Mouse (Mus musculus) midbrain, embryonic 15.5 days (tissue): ENCODE data around the gene Mab21l3. TPM values are rescaled to one million over a fixed set of nuclear protein-coding genes. Genes with fewer than 3 reads are reported as not detected.

Experiments
- ATAC-seq: fragments of 200-750 bp; cut with Nextera tagmentation; replicated peaks from 2 replicates; pipeline ENCODE4 v1.8.0; 2017; ENCODE audit warnings: moderate TSS enrichment
- H3K27ac ChIP-seq: fragments of 300-500 bp; sonication (generic); 2 replicates; pipeline ENCODE4 v1.5.1; 2015; ENCODE audit warnings: mild to moderate bottlenecking, inconsistent platforms
- H3K27me3 ChIP-seq: fragments of 300-500 bp; sonication (generic); replicated peaks from 2 replicates; pipeline ENCODE4 v1.6.1; 2015; ENCODE audit warnings: inconsistent platforms
- H3K36me3 ChIP-seq: fragments of 300-500 bp; sonication (generic); replicated peaks from 2 replicates; pipeline ENCODE4 v1.6.1; 2015; ENCODE audit warnings: inconsistent platforms
- H3K4me1 ChIP-seq: fragments of 300-500 bp; sonication (generic); 2 replicates; pipeline ENCODE4 v1.6.1; 2015; ENCODE audit warnings: inconsistent platforms
- H3K4me2 ChIP-seq: fragments of 300-500 bp; sonication (generic); 2 replicates; pipeline ENCODE4 v1.6.1; 2015; ENCODE audit warnings: inconsistent platforms, mild to moderate bottlenecking, moderate library complexity
- H3K4me3 ChIP-seq: fragments of 300-500 bp; sonication (generic); 2 replicates; pipeline ENCODE4 v1.5.1; 2015; ENCODE audit warnings: mild to moderate bottlenecking, inconsistent platforms
- H3K9ac ChIP-seq: fragments of 300-500 bp; sonication (generic); 2 replicates; pipeline ENCODE4 v1.6.1; 2015; ENCODE audit warnings: mild to moderate bottlenecking, inconsistent platforms
- H3K9me3 ChIP-seq: fragments of 300-500 bp; sonication (generic); 2 replicates; pipeline ENCODE4 v1.6.1; 2016; ENCODE audit warnings: inconsistent platforms
- WGBS: fragments of 180-500 bp; shearing (Covaris S2); methylation state at CpG from one replicate; pipeline ENCODE4 v1.1.7; 2015; ENCODE audit warnings: mixed read lengths; 5-methylcytosine and 5-hydroxymethylcytosine counted together
- polyA plus RNA-seq: library from polyadenylated mRNA; unstranded; fragments of >200 nt; fragmentation: Nextera tagmentation; extraction: Ambion mirVana; gene quantifications from 2 replicates; pipeline ENCODE4 v1.2.1, GENCODE M21; 2015

The Mab21l3 gene
- polyA plus RNA-seq, 1 experiment from 2014 or later: 0.21 TPM

DNA sequence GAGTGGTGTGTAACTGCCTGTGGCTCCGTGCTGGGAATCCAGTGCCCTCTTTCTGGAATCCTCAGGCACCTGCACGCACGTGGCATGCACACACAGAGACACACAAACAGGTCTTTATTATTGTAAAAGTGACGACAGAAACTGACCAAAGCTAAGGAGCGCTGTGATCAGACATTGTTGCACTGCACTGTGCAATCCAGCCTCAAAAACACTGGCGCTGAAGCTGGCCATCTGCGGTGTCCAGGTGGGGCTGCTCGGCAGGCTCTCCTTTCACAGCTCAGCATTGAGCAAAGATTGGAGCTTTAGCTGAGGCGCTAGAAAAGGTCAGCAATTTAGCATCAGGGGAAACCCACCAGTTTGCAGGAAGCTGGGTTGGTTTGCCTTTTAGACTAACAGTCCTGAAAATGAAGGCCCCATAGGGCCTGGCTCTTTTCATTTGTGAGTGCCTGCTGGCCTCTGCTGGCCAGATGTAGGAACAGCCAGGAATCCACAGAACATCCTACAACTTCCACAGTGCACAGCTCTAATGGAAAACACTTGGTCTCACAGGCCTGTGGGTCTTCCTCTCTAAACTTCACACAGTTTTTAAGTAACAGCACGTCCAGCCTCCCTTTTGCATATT, 36.3 kb downstream of the Mab21l3 start:
- Histone ChIP-seq H3K4me2 (no peak overlapping the region), H3K9ac (no peak overlapping the region), H3K27me3 (no peaks in the 10 kb centered on the region), H3K36me3 (no peaks in the 10 kb centered on the region), H3K4me1 (no peaks in the 10 kb centered on the region), H3K4me3 (no peak overlapping the region), H3K27ac (peak overlapping the region; percentile 39; the same call in 1 of the 2 replicates), H3K9me3 (no peaks in the 10 kb centered on the region)
- 61% methylated on average over 10 of the region's 10 CpGs for WGBS
- ATAC-seq: peak; percentile 94

DNA sequence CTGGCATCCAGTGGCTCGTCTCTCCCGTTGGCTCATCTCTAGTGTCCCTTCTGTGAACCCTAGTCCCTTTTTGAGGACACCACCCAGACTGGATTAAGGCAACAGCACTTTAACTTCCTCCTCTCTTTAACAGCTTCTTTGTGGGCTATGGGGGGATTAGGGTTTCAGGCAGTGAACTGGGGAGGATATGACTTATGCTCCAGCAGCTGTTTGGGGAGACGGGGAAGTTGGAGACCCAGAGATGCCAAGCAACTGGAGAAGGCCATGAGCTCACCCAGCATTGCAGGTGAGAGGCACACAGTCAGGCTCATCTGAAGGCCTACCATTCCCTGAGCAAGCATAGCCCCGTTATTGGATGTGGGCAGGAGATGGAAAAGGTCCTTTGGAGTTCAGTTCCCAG, 36.8 kb downstream of the Mab21l3 start:
- WGBS: 75% methylated on average over 4 of the region's 4 CpGs
- H3K9me3 ChIP-seq: no peaks in the 10 kb centered on the region
- ATAC-seq: no peak

DNA sequence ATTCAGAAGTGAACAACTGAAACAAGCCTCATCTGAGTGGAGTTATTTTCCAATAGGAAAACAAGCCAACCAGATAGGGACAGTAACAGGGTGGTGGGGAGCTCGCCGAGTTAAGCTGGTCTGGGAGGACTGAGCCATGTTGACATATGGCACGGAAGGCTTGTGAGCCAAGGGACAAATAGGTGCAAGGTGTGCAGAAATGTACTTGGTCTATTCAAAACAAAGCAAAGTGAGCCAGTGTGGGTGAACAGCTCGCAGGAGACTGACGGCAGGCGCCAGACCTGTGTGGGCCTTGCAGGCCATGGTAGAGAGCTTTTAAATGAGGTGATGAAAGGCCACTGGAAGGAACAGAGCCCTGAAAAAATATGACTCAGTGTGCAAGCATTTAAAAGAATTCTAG, 41.1 kb downstream of the Mab21l3 start:
- Histone ChIP-seq H3K4me1 (peaks cover 21% of the 10 kb centered on the region), H3K9ac (no peak overlapping the region), H3K27ac (no peak overlapping the region), H3K4me3 (no peak overlapping the region), H3K27me3 (no peaks in the 10 kb centered on the region), H3K9me3 (no peaks in the 10 kb centered on the region), H3K36me3 (no peaks in the 10 kb centered on the region), H3K4me2 (no peak overlapping the region)
- 89% methylated on average over 6 of the region's 6 CpGs for WGBS
- ATAC-seq: no peak

More for the DNA sequence above, 36.8 kb downstream of the Mab21l3 start:
- Histone ChIP-seq H3K4me2 (no peak overlapping the region), H3K27ac (no peak overlapping the region), H3K9ac (no peak overlapping the region), H3K4me3 (no peak overlapping the region), H3K4me1 (0 out of 2 replicates have a peak, but pooled peaks cover 2% of the 10 kb centered on the region), H3K27me3 (no peaks in the 10 kb centered on the region), H3K36me3 (no peaks in the 10 kb centered on the region)

DNA sequence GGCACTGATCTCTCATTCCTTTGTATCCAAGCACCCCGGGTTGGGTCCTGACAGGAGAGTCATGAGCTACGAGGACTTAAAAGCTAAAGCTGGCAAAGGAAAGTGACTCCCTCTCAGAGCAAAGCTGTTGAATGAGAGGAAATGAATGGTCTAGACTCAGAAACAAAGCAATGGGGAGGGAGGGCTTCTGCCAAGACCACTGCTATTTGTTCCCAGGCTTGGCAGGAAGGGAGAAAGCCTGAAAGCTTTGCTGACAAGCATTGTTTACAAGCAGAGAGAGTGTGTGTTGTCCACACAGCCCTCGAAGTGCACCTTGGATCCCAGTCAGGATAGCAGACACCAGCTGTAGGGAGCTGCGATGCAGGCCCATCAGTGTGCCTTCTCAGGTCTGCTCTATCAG, 41.8 kb downstream of the Mab21l3 start:
- Histone ChIP-seq H3K27ac (no peak overlapping the region), H3K36me3 (no peaks in the 10 kb centered on the region), H3K9ac (no peak overlapping the region), H3K9me3 (no peaks in the 10 kb centered on the region), H3K4me2 (no peak overlapping the region), H3K4me3 (no peak overlapping the region), H3K4me1 (peaks cover 21% of the 10 kb centered on the region), H3K27me3 (no peaks in the 10 kb centered on the region)
- WGBS: 35% methylated on average over 4 of the region's 4 CpGs
- peak; percentile 48; the same call in 1 of the 2 replicates for ATAC-seq

DNA sequence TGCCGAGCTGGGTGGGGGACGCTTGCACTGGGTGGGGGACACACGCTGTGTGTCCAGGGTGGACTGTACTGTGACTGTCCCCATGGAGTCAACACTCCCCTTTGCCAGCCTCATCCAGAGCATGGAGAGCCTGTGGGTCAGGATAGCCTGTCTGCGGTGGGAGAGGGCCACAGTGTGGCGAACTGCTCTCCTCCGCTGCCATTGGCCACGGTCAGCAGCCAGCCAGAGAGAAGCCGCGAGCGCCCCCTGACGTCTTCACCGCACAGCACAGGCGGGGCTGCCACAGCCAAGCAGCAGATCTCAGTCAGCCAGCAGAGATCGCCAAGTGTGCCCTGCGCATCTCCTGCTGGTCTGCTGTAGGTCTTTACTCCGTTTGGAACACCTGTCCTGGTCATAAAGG, 42.6 kb downstream of the Mab21l3 start:
- peak; percentile 90 for ATAC-seq
- Histone ChIP-seq H3K27me3 (no peaks in the 10 kb centered on the region), H3K27ac (peak overlapping the region; percentile 43; the same call in 1 of the 2 replicates), H3K4me2 (peak overlapping the region; percentile 10; the same call in 1 of the 2 replicates), H3K4me3 (no peak overlapping the region), H3K36me3 (no peaks in the 10 kb centered on the region), H3K4me1 (peaks cover 21% of the 10 kb centered on the region), H3K9ac (no peak overlapping the region), H3K9me3 (no peaks in the 10 kb centered on the region)
- WGBS: 7% methylated on average over 16 of the region's 16 CpGs

DNA sequence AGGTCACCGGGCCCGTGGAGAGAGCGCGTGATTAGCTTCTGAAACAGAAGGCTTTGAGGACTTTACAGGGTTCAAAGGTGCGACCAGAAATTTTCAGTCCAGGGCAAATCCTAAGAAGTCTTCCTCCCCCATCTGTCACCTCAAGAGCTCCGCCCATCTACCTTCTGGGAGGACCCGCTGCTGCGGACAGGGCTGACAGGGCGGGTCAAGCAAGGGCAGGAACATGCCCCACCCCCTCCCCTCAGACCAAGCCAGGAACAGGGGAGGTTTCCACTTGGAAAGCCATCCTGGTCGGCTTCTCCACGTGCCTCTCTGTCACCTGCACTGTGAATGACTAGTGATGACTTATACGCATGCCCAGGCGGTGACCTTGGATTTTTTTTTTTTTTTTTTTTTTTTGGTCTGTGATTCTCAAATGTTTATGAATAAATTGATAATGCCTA, 43.2 kb downstream of the Mab21l3 start:
- H3K36me3 ChIP-seq: no peaks in the 10 kb centered on the region
- H3K4me3 ChIP-seq: no peak overlapping the region
- H3K9me3 ChIP-seq: no peaks in the 10 kb centered on the region
- H3K27me3 ChIP-seq: no peaks in the 10 kb centered on the region
- peak; percentile 48 for ATAC-seq
- H3K27ac ChIP-seq: no peak overlapping the region
- no peak overlapping the region for H3K9ac ChIP-seq
- WGBS: 25% methylated on average over 13 of the region's 13 CpGs
- peaks cover 21% of the 10 kb centered on the region for H3K4me1 ChIP-seq
- H3K4me2 ChIP-seq: no peak overlapping the region

DNA sequence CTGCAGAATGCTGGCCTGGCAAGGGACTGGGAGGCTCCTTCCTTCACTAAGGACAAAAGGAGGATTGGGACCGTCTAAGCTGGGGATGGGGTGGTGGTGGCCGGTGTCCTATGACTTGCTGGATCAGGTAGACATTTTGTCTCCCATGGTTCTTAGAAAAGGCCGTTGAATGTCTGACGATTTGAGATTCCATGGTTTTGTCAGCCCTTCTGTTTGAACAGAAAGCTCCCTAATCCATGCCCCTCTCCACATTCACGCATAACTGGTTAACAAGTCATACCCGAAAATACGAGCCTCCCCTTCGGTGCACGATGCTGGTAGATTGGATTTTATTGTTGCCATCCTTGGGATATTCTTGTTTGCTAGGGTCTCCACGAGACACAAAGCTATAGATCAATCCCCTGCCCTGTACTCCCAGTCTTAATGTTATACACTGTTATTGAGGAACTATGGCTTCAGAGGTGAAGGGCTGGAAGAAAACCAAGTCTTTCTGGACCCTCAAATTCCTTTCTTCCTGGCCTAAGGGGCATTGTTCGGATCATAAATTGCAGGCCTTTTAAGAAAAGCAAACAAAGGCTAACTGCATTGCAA, 43.7 kb downstream of the Mab21l3 start:
- Histone ChIP-seq H3K27me3 (no peaks in the 10 kb centered on the region), H3K36me3 (no peaks in the 10 kb centered on the region), H3K27ac (no peak overlapping the region), H3K4me3 (no peak overlapping the region), H3K9me3 (no peaks in the 10 kb centered on the region), H3K9ac (no peak overlapping the region), H3K4me2 (no peak overlapping the region), H3K4me1 (peaks cover 21% of the 10 kb centered on the region)
- no peak for ATAC-seq
- 46% methylated on average over 11 of the region's 11 CpGs for WGBS

DNA sequence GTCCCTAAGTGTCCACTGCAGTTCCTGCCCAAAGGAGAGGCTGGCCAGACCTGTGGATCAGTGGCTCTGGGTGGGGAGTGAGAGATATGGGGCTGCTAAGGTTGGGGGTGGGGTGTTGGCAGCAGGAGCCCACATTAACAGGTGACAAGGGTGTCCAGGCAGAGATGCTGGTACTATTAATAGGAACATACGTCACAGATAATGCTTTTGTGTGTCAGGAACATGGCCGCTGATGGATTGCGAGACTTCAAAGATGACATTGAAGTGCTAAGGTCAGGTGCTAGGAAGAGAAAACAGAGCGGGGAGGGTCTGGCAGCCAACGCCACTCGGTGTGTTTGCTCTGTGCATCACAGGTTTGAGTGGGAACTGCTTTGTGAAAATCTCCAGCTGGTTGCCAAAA, 44.4 kb downstream of the Mab21l3 start:
- H3K27me3 ChIP-seq: no peaks in the 10 kb centered on the region
- H3K4me1 ChIP-seq: peaks cover 21% of the 10 kb centered on the region
- no peaks in the 10 kb centered on the region for H3K9me3 ChIP-seq
- 57% methylated on average over 6 of the region's 6 CpGs for WGBS
- no peak for ATAC-seq
- H3K27ac ChIP-seq: no peak overlapping the region
- H3K36me3 ChIP-seq: no peaks in the 10 kb centered on the region
- no peak overlapping the region for H3K4me3 ChIP-seq
- H3K9ac ChIP-seq: no peak overlapping the region
- no peak overlapping the region for H3K4me2 ChIP-seq

DNA sequence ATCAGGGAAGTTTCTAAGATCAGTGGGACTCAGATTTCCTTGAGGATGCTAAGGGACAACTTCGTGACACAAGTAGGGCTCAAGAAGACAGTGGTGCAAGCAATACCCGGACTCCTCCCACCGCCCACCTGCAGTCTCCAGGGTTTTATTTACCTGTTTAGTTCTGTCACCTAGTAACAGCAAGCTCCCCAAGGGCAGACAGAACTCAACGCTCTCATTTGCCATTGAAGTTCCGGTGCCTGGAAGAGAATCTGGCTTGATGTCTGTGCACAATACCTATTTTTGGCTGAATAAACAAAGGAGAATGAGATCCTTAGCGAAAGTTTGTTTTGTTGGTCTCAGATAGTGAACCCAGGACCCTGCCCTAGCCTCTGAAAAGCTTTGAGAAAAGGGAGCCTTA, 45.0 kb downstream of the Mab21l3 start:
- no peaks in the 10 kb centered on the region for H3K9me3 ChIP-seq
- WGBS: 75% methylated on average over 6 of the region's 6 CpGs
- no peak overlapping the region for H3K9ac ChIP-seq
- H3K27ac ChIP-seq: no peak overlapping the region
- no peaks in the 10 kb centered on the region for H3K27me3 ChIP-seq
- ATAC-seq: no peak
- H3K4me1 ChIP-seq: peaks cover 21% of the 10 kb centered on the region
- no peak overlapping the region for H3K4me3 ChIP-seq
- no peaks in the 10 kb centered on the region for H3K36me3 ChIP-seq
- H3K4me2 ChIP-seq: no peak overlapping the region

DNA sequence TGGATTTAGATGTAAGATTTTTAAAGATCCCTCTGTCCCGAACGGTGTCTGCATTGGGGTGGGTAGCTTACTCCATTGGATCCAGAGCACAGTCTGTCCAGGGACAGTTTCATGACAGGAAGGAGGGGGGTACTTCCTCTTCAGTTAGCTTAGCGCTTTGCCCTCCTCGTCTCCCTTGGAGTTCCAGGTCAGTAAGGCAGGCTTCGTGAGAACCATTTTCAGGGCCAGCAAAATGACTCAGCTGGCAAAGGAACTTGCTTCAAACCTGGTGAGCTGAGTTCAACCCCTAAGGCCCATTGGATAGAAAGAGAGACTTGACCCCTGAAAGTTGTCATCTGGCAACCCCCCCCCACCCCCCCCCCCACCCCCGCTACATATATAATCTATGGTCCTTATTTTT, 46.0 kb downstream of the Mab21l3 start:
- Histone ChIP-seq H3K4me2 (no peak overlapping the region), H3K27me3 (no peaks in the 10 kb centered on the region), H3K9ac (no peak overlapping the region), H3K4me3 (no peak overlapping the region), H3K27ac (no peak overlapping the region), H3K36me3 (no peaks in the 10 kb centered on the region), H3K9me3 (no peaks in the 10 kb centered on the region), H3K4me1 (peaks cover 25% of the 10 kb centered on the region)
- WGBS: 82% methylated on average over 6 of the region's 6 CpGs
- ATAC-seq: no peak

DNA sequence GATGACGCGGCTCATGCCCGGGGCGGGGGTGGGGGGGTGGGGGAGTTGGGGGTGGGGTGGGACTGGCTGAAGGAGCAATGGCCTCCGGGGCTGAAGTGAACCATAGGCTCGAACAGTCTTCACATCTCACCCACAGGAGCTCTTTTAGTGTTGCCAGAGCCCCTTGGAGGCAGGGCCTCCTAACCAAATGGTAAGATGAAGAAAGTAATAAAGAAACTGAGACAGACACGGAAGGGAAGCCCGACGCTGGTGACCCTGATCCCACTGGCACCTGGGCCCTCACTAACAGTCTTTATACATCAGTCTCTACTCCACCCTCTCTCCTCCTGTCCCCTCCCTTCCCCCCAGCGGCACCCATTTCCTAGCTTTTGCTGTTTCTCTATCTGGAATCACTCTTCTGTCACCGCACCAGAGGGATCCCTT, 48.2 kb downstream of the Mab21l3 start:
- H3K9me3 ChIP-seq: no peaks in the 10 kb centered on the region
- H3K4me2 ChIP-seq: no peak overlapping the region
- H3K36me3 ChIP-seq: no peaks in the 10 kb centered on the region
- H3K27ac ChIP-seq: no peak overlapping the region
- 93% methylated on average over 8 of the region's 11 CpGs for WGBS
- H3K4me3 ChIP-seq: no peak overlapping the region
- H3K4me1 ChIP-seq: peaks cover 20% of the 10 kb centered on the region
- no peak for ATAC-seq
- H3K9ac ChIP-seq: no peak overlapping the region
- no peaks in the 10 kb centered on the region for H3K27me3 ChIP-seq

DNA sequence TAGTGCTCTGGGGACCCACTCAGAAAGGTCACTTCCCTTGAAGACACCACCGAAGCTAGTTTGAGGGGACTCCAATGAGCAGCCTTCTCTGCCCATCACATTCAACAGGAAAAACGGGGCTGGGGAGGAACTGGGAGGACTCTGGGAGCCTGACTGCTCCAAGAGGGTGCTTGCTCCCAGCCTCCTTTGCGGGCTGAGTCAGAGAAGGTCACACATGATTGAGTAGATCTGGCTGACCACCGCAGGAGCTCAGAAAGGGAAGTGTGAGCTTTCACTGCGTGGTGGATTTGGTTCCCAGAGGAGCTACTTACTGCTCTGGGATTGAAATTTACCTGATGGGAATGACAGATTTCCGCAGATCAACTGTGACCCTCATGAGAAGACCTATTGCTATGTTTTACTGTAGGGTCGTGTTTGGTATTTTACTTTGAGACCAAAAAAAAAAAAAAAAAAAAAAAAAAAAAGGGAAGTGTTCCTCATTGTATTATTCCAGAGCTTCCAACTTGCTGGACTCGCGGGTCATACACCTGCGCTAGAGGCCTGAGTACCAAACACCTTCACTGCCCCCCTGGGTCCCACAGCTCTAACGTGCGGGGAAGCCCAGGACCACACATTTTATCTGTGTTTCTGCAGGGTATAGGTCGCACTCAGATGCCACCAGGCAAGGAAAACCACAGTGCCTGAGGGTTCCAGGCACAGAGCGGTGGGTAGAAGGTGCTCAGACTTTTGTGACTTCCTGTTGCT, 48.7 kb downstream of the Mab21l3 start:
- 67% methylated on average over 14 of the region's 14 CpGs for WGBS
- ATAC-seq: no peak
- H3K4me1 ChIP-seq: peaks cover 25% of the 10 kb centered on the region
- H3K9ac ChIP-seq: no peak overlapping the region
- H3K4me3 ChIP-seq: no peak overlapping the region
- H3K27ac ChIP-seq: no peak overlapping the region
- no peaks in the 10 kb centered on the region for H3K27me3 ChIP-seq
- H3K36me3 ChIP-seq: no peaks in the 10 kb centered on the region
- H3K4me2 ChIP-seq: no peak overlapping the region
- H3K9me3 ChIP-seq: no peaks in the 10 kb centered on the region
